In genomic region chr16:57606444-57607227, GRCm38 (mm10) we compare ENCODE assay signal across 1 mouse cellular context.
A peak's percentile ranks its signal among the peaks of the same experiment; 100 is the strongest.
TF ChIP-seq lines count a peak whose summit lies in the region.

Gene Cmss1, minus strand, starts transcription at chr16:57606864.

TF ChIP-seq in CH12.LX, 34 proteins besides CTCF, POLR2A, EP300 and RAD21 (continued from another document):
- TF ChIP-seq TCF12 (IDR thresholded peaks at IDR 0.05; ENCODE audit: low read depth, low read length) (peak; percentile 41; the same call in 1 of the 2 replicates), SMC3 (IDR thresholded peaks at IDR 0.05; ENCODE audit: low read depth, low read length) (no peak), MXI1 (IDR thresholded peaks at IDR 0.05; ENCODE audit: low read depth, low read length) (peak; percentile 100), UBTF (IDR thresholded peaks at IDR 0.05; ENCODE audit: low read depth, low read length) (peak; percentile 73; the same call in 1 of the 2 replicates), TBP (conservative IDR thresholded peaks at IDR 0.05; ENCODE audit: low read depth, low read length) (peak; percentile 81), CHD1 (IDR thresholded peaks at IDR 0.05; ENCODE audit: low read depth, low read length) (no peak), MYC (IDR thresholded peaks at IDR 0.05; ENCODE audit: low read depth, low read length) (peak; percentile 99), POLR2AphosphoS2 (IDR thresholded peaks at IDR 0.05; ENCODE audit: low read depth, low read length) (no peak), MEF2A (IDR thresholded peaks at IDR 0.05; ENCODE audit: borderline replicate concordance, low read depth, low read length) (0 out of 2 replicates have a peak, but pooled peaks have one; percentile 17), NELFE (IDR thresholded peaks at IDR 0.05; ENCODE audit: low read depth, low read length) (no peak; the same call in 1 of the 2 replicates), ZC3H11A (IDR thresholded peaks at IDR 0.05; ENCODE audit: low read depth, low read length) (peak; percentile 100), RCOR1 (conservative IDR thresholded peaks at IDR 0.05; ENCODE audit: low read depth, low read length) (no peak), MAFK (IDR thresholded peaks at IDR 0.05; ENCODE audit: insufficient replicate concordance, low read length) (no peak), E2F4 (IDR thresholded peaks at IDR 0.05; ENCODE audit: insufficient replicate concordance, low read depth, low read length) (peak; percentile 95), USF2 (conservative IDR thresholded peaks at IDR 0.05; ENCODE audit: low read depth, low read length) (no peak), MAX (IDR thresholded peaks at IDR 0.05; ENCODE audit: low read length) (peak; percentile 99), HCFC1 (IDR thresholded peaks at IDR 0.05; ENCODE audit: low read depth, low read length) (peak; percentile 96), ZNF384 (IDR thresholded peaks at IDR 0.05; ENCODE audit: low read depth, low read length) (no peak), ELF1 (IDR thresholded peaks at IDR 0.05; ENCODE audit: low read depth, low read length) (peak; percentile 90), KAT2A (IDR thresholded peaks at IDR 0.05; ENCODE audit: insufficient replicate concordance, low read length) (peak; percentile 78; the same call in 1 of the 2 replicates), BHLHE40 (IDR thresholded peaks at IDR 0.05; ENCODE audit: low read depth, low read length) (peak; percentile 88), SIN3A (IDR thresholded peaks at IDR 0.05; ENCODE audit: low read length) (peak; percentile 99), NRF1 (IDR thresholded peaks at IDR 0.05; ENCODE audit: low read depth, low read length) (peak; percentile 39; the same call in 1 of the 2 replicates), ETS1 (conservative IDR thresholded peaks at IDR 0.05; ENCODE audit: low read depth, low read length) (no peak), JUND (conservative IDR thresholded peaks at IDR 0.05; ENCODE audit: low read depth, low read length) (peak; percentile 52; the same call in 1 of the 2 replicates), CHD2 (IDR thresholded peaks at IDR 0.05; ENCODE audit: low read length) (peak; percentile 84), PAX5 (IDR thresholded peaks at IDR 0.05; ENCODE audit: low read length) (no peak)
